13 mouse cellular contexts compared by ENCODE assay signal in genomic region chr16:11475137-11475943, GRCm38 (mm10).
DNase-seq lines count a peak whose midpoint lies in the region; ATAC-seq and TF ChIP-seq lines count a peak whose summit lies in the region.
"Had no signal": no experiment of that assay in that cellular context is flagged by ENCODE, and none has a peak within 500 bp of the region (broad histone marks: within the 10 kb centered on the region; RNA-seq: fewer than 3 reads in every experiment).

No protein-coding gene starts in this region.

- no peaks in the 10 kb centered on the region for H3K36me3 ChIP-seq in heart, embryonic 10.5 days
- no peaks in the 10 kb centered on the region for H3K36me3 ChIP-seq in lung, embryonic 14.5 days (ENCODE audit: insufficient read depth)
- H3K36me3 ChIP-seq in myocyte (ENCODE audit: control insufficient read depth, insufficient read depth), result no peaks in the 10 kb centered on the region
- H3K36me3 ChIP-seq in forebrain, embryonic 16.5 days (ENCODE audit: control insufficient read depth, insufficient read depth), result no peaks in the 10 kb centered on the region
- H3K36me3 ChIP-seq: limb, embryonic 15.5 days had no signal

- TF ChIP-seq POLR2A in myocyte (IDR thresholded peaks at IDR 0.05; ENCODE audit: insufficient read length, low read depth), result no peak

- 0 out of 2 replicates have a peak overlapping the region, but pooled peaks have one; percentile 29 for H3K27ac ChIP-seq in heart, embryonic 10.5 days
- H3K27ac ChIP-seq in lung, embryonic 14.5 days (ENCODE audit: low read depth), result peak overlapping the region; percentile 20; the same call in 1 of the 2 replicates
- no peak overlapping the region for H3K27ac ChIP-seq in forebrain, embryonic 16.5 days (ENCODE audit: low read length)
- H3K27ac ChIP-seq: limb, embryonic 15.5 days had no signal

- H3K27me3 ChIP-seq in heart, embryonic 10.5 days (ENCODE audit: insufficient read depth, poor library complexity, severe bottlenecking), result no peaks in the 10 kb centered on the region
- no peaks in the 10 kb centered on the region for H3K27me3 ChIP-seq in lung, embryonic 14.5 days (ENCODE audit: insufficient read depth, low read length)
- H3K27me3 ChIP-seq in myocyte (ENCODE audit: control insufficient read depth, insufficient read depth, insufficient read length), result no peaks in the 10 kb centered on the region
- H3K27me3 ChIP-seq in forebrain, embryonic 16.5 days (replicated peaks; ENCODE audit: control insufficient read depth, insufficient read depth, low read length), result no peaks in the 10 kb centered on the region
- H3K27me3 ChIP-seq: limb, embryonic 15.5 days had no signal

- H3K9ac ChIP-seq in lung, embryonic 14.5 days, result no peak overlapping the region
- H3K9ac ChIP-seq in forebrain, embryonic 16.5 days (replicated peaks; ENCODE audit: low read depth, low read length), result no peak overlapping the region
- H3K9ac ChIP-seq: forebrain, postnatal 0 days; limb, embryonic 15.5 days had no signal

- H3K4me1 ChIP-seq in heart, embryonic 10.5 days, result peaks cover 44% of the 10 kb centered on the region
- peaks cover 7% of the 10 kb centered on the region; the same call in 1 of the 2 replicates for H3K4me1 ChIP-seq in lung, embryonic 14.5 days (ENCODE audit: insufficient read depth)
- H3K4me1 ChIP-seq in forebrain, embryonic 16.5 days (replicated peaks; ENCODE audit: control insufficient read depth, insufficient read depth, low read length), result 0 out of 2 replicates have a peak, but pooled peaks cover 3% of the 10 kb centered on the region
- H3K4me1 ChIP-seq: limb, embryonic 15.5 days had no signal

- no peak overlapping the region for H3ac ChIP-seq in myocyte (ENCODE audit: control insufficient read depth, insufficient read length)

- DNase-seq in heart, embryonic 10.5 days (ENCODE audit: low spot score), result no peak
- DNase-seq in heart, postnatal 14 days, result no peak
- DNase-seq in lung, embryonic 14.5 days, result peak; percentile 51
- no peak for DNase-seq in lung, postnatal 14 days
- DNase-seq in kidney, adult 8-10 months, result peak; percentile 58 to 72
- DNase-seq in cerebellum, postnatal 10 days, result no peak
- DNase-seq: cerebellum, adult 11-12 months; forebrain, postnatal 0 days; gastrocnemius, postnatal 14 days had no signal

- H3K4me2 ChIP-seq in lung, embryonic 14.5 days, result no peak overlapping the region
- H3K4me2 ChIP-seq in myocyte (ENCODE audit: low read depth), result peak overlapping the region; percentile 14
- H3K4me2 ChIP-seq in forebrain, embryonic 16.5 days (ENCODE audit: low read length), result no peak overlapping the region
- H3K4me2 ChIP-seq: limb, embryonic 15.5 days had no signal

- TF ChIP-seq CTCF in lung, embryonic 14.5 days (IDR thresholded peaks at IDR 0.05; ENCODE audit: low read depth), result no peak

- 0 out of 2 replicates have a peak, but pooled peaks have one; percentile 37 for ATAC-seq in lung, embryonic 14.5 days (ENCODE audit: insufficient read depth)
- ATAC-seq in forebrain, embryonic 16.5 days, result no peak
- ATAC-seq: activated CD4-positive, CD25-positive, alpha-beta regulatory T cell, adult 4 months; forebrain, postnatal 0 days had no signal

- 67% methylated on average over 10 of the region's 10 CpGs for WGBS in heart, embryonic 10.5 days
- 38% methylated on average over 10 of the region's 10 CpGs for WGBS in lung, embryonic 14.5 days
- 90% methylated on average over 10 of the region's 10 CpGs for WGBS in forebrain, embryonic 16.5 days

- no peak overlapping the region for H3K4me3 ChIP-seq in heart, embryonic 10.5 days
- H3K4me3 ChIP-seq in lung, embryonic 14.5 days (ENCODE audit: low read depth, low read length), result no peak overlapping the region
- no peak overlapping the region for H3K4me3 ChIP-seq in myocyte
- H3K4me3 ChIP-seq in forebrain, embryonic 16.5 days (replicated peaks; ENCODE audit: low read length), result no peak overlapping the region
- H3K4me3 ChIP-seq: limb, embryonic 15.5 days had no signal

- intact Hi-C loops in heart, postnatal 14 days (cut with DNase I), result no loop called here

- H3K79me2 ChIP-seq in myocyte (ENCODE audit: control insufficient read depth, insufficient read depth), result no peaks in the 10 kb centered on the region

- no peaks in the 10 kb centered on the region for H3K9me3 ChIP-seq in heart, embryonic 10.5 days
- no peaks in the 10 kb centered on the region for H3K9me3 ChIP-seq in lung, embryonic 14.5 days (ENCODE audit: low read depth, low read length)
- H3K9me3 ChIP-seq in forebrain, embryonic 16.5 days (ENCODE audit: control insufficient read depth, low read length), result no peaks in the 10 kb centered on the region
- H3K9me3 ChIP-seq: limb, embryonic 15.5 days had no signal

TF ChIP-seq in myocyte, 11 proteins besides CTCF, POLR2A, EP300 and RAD21:
- TF ChIP-seq POLR2AphosphoS2 (IDR thresholded peaks at IDR 0.05; ENCODE audit: insufficient read length, low read depth), result no peak
- TF ChIP-seq SRF (IDR thresholded peaks at IDR 0.05; ENCODE audit: control insufficient read depth, insufficient read length, low read depth), result no peak
- TF ChIP-seq USF1 (IDR thresholded peaks at IDR 0.05; ENCODE audit: low read depth), result no peak
- TF ChIP-seq MAX (IDR thresholded peaks at IDR 0.05; ENCODE audit: low read depth), result no peak
- no peak for TF ChIP-seq MYOG (IDR thresholded peaks at IDR 0.05; ENCODE audit: control insufficient read depth in 1 of 3, insufficient read depth in 1 of 3, insufficient read length in 2 of 3, low read depth in 2 of 3)
- TF ChIP-seq TCF12 (IDR thresholded peaks at IDR 0.05; ENCODE audit: insufficient read depth, poor library complexity, severe bottlenecking), result no peak
- no peak for TF ChIP-seq TCF3 (IDR thresholded peaks at IDR 0.05; ENCODE audit: insufficient read length, low read depth)
- TF ChIP-seq REST (IDR thresholded peaks at IDR 0.05; ENCODE audit: insufficient read depth, insufficient read length), result no peak
- TF ChIP-seq CEBPB (IDR thresholded peaks at IDR 0.05; ENCODE audit: insufficient read depth, poor library complexity, severe bottlenecking), result no peak
- TF ChIP-seq MYOD1 (IDR thresholded peaks at IDR 0.05; ENCODE audit: control insufficient read depth in 1 of 3, insufficient read length in 2 of 3, low read depth in 2 of 3), result no peak
- no peak for TF ChIP-seq E2F4 (IDR thresholded peaks at IDR 0.05; ENCODE audit: insufficient read depth)

Comparison
In these comparisons a context has a peak if more than half of its experiments do, and no peak if none do; other contexts are left out.
1. DNase-seq: peak in lung, embryonic 14.5 days (single experiment) and kidney, adult 8-10 months (2 of 2); none in heart, embryonic 10.5 days (single experiment), heart, postnatal 14 days (0 of 2), lung, postnatal 14 days (single experiment) and cerebellum, postnatal 10 days (0 of 2).